Mouse (Mus musculus) hindlimb bud, embryonic 11.5 days (tissue): ENCODE results near the gene Prkch.

Source experiments
- DNase-seq: peaks from one replicate; pipeline ENCODE4 v3.0.0-alpha.2; 2012; ENCODE audit warnings: low read depth, low spot score; ENCODE audit errors: extremely low spot score

Gene Prkch

DNA sequence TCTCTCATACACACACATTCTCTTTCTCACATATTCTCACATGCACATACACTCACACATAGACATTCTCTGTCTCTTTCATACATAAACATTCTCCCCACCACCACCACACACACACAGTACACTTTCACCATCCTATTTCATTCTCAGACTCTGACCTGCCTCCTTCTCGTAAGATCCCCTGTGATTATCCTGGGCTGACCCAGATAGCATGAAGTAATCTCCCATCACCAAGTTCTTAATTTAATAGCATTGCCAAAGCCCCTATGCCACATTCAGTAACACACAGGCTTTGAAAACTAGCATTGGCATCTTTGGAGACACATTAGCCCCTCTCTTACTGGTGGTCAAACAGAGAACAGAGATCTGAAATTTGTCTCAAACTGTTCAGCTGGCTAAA, 232.3 kb downstream of the Prkch start:
- DNase-seq = no peak

DNA sequence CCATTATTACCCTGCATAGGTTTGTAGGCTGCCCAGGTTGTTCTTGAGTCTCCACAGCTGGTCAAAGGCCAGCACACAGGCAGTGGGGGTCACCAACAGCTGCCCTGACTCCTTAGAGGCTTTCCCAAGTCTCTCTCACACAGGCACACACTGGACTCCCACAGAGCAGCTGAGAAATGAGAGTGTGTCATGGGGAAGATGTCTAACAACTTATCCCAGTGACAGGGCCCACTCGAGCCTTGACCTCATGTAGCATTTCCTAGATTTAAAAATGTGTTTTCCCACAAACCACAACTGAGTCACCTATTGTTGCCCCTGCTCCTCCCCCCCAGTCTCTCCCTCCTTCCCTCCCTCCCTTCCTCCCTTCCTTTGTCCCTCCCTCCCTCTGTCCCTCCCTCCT, 234.2 kb downstream of the Prkch start:
- no peak for DNase-seq

DNA sequence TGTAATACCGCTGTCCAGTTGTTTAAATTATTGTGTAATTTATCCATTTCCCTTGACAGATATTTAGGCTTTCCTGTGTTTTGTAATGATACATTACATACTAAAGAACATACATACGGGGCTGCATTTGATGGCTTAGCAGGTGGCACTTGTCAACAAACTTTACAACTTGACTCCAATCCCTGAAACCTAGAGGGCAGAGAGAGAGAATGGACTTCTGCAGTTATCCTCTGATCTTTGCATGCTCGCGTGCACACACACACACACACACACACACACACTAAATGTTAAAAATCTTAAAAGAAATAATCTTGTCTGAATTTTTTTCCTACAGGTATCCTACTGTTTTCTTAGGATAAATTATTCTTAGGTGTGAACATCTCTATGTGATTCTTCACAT, 236.6 kb downstream of the Prkch start:
- no peak for DNase-seq

DNA sequence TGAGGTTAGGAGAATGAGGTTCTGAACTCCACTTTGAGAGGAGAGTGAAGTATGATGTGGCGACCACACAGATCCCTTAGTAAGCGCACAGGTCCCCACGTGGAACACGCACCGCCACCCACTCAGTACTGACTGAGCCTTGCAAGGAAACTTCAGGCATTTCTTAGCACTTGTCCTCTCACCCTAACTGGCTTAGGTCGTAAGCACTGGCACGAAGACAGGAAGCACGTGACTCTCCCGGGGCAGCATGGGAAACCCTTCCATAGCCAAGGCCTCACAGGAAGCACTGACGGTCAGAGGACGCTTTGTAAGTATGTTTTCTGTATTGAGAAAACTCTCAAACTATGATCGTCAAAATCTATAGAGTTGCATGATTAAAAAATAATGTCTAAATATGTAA, 237.7 kb downstream of the Prkch start:
- no peak for DNase-seq

DNA sequence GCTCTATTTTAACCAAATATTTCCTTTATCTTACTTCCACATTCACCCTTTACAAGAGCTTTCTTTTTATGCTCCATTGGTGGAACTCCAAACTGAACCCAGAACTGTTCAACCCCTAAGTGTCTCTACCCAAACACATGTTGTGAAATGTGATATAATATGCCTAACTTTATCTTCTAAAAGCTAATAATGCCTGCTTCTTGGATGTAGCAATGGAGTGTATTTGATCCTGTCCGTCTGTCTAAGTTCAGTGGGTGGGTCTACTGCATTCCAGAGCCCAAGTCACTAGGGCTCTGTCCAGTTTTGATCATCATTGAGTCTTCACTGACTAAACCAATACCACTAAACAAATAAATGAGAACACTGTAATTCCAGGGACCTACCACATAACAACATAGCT, 240.2 kb downstream of the Prkch start:
- DNase-seq = no peak
